Mouse (Mus musculus) retina, embryonic 14.5 days (tissue): Measurements from ENCODE around the gene Cfap73.
A peak's percentile ranks its signal among the peaks of the same experiment; 100 is the strongest.

Experiments
- DNase-seq: peaks from one replicate; pipeline ENCODE4 v3.0.0-alpha.2; 2015; ENCODE audit warnings: low spot score

Cfap73 gene

GRCm38 (mm10) chr5:120586741-120587615 lies 47.1 kb downstream of the Cfap73 start:
- no peak for DNase-seq

- DNase-seq = no peak
These were observed 49.1 kb downstream of the Cfap73 start for GRCm38 (mm10) chr5:120584968-120585367.

GRCm38 (mm10) chr5:120583511-120583910 lies 50.5 kb downstream of the Cfap73 start:
- no peak for DNase-seq

GRCm38 (mm10) chr5:120582002-120582401 lies 52.0 kb downstream of the Cfap73 start:
- DNase-seq = no peak

GRCm38 (mm10) chr5:120579898-120580626 lies 54.0 kb downstream of the Cfap73 start:
- DNase-seq = peak; percentile 2

- DNase-seq = peak; percentile 49
These were observed 54.7 kb downstream of the Cfap73 start for GRCm38 (mm10) chr5:120579211-120579897.

- DNase-seq = peak; percentile 3
These were observed 55.4 kb downstream of the Cfap73 start for GRCm38 (mm10) chr5:120578504-120579081.
